Mouse (Mus musculus) midbrain, embryonic 10.5 days (tissue): ENCODE data around the gene 4933417A18Rik. TPM values are rescaled to one million over a fixed set of nuclear protein-coding genes. Genes with fewer than 3 reads are reported as not detected.
A peak's percentile ranks its signal among the peaks of the same experiment; 100 is the strongest.
"Not testable (repeated sequence)": the region's sequence is repeated elsewhere in the genome, so short reads cannot be mapped to it uniquely, and the experiment has no call there.

Experiments used
- DNase-seq: peaks from one replicate; pipeline ENCODE4 v3.0.0-alpha.2; 2017; ENCODE audit warnings: low spot score
- H3K27ac ChIP-seq: fragments of 300-500 bp; sonication (generic); replicated peaks from 2 replicates; pipeline ENCODE4 v1.5.1; 2016; ENCODE audit warnings: mild to moderate bottlenecking
- H3K27me3 ChIP-seq: fragments of 300-500 bp; sonication (generic); 2 replicates; pipeline ENCODE4 v1.6.1; 2016; ENCODE audit warnings: low read depth, mild to moderate bottlenecking; ENCODE audit not compliant: poor library complexity, severe bottlenecking
- H3K36me3 ChIP-seq: fragments of 300-500 bp; sonication (generic); 2 replicates; pipeline ENCODE4 v1.6.1; 2016; ENCODE audit warnings: mild to moderate bottlenecking, moderate library complexity
- H3K4me1 ChIP-seq: fragments of 300-500 bp; sonication (generic); 2 replicates; pipeline ENCODE4 v1.6.1; 2016
- H3K4me3 ChIP-seq: fragments of 300-500 bp; sonication (generic); 2 replicates; pipeline ENCODE4 v1.5.1; 2016; ENCODE audit warnings: mild to moderate bottlenecking, moderate library complexity
- H3K9me3 ChIP-seq: fragments of 300-500 bp; sonication (generic); replicated peaks from 2 replicates; pipeline ENCODE4 v1.6.1; 2016; ENCODE audit warnings: mild to moderate bottlenecking
- WGBS: fragments of 180-500 bp; shearing (Covaris S2); methylation state at CpG from one replicate; pipeline ENCODE4 v1.1.7; 2016; 5-methylcytosine and 5-hydroxymethylcytosine counted together
- polyA plus RNA-seq: library from polyadenylated mRNA; unstranded; fragments of >200 nt; fragmentation: Nextera tagmentation; extraction: Ambion mirVana; gene quantifications from 2 replicates; pipeline ENCODE4 v1.2.1, GENCODE M21; 2016

The 4933417A18Rik gene
- polyA plus RNA-seq = not detected in 2 replicates

GRCm38 (mm10) chr13:34924210-34924609, at the start of gene 4933417A18Rik, which contains the start of gene Fam217a:
TSS of gene 4933417A18Rik (plus strand) at chr13:34924409.
TSS of gene Fam217a (minus strand) at chr13:34924310.
- Histone ChIP-seq H3K27ac (no peak within 1 kb of the TSS), H3K9me3 (no peaks in the 10 kb centered on the region), H3K4me1 (no peaks in the 10 kb centered on the region), H3K27me3 (no peaks in the 10 kb centered on the region), H3K36me3 (no peaks in the 10 kb centered on the region), H3K4me3 (no peak within 1 kb of the TSS)
- no peak for DNase-seq
- 88% methylated on average over 4 of the region's 4 CpGs for WGBS

- DNase-seq, H3K27me3 ChIP-seq, H3K9me3 ChIP-seq, H3K36me3 ChIP-seq: not testable (repeated sequence)
- H3K4me1 ChIP-seq = peaks cover 30% of the 10 kb centered on the region
- WGBS = 20% methylated on average over 13 of the region's 13 CpGs
- peak overlapping the region; percentile 98 for H3K27ac ChIP-seq
- peak overlapping the region; percentile 99 for H3K4me3 ChIP-seq
Observed at GRCm38 (mm10) chr13:34874736-34875135, 49.5 kb upstream of the 4933417A18Rik start.

- Histone ChIP-seq H3K36me3 (peaks cover 9% of the 10 kb centered on the region), H3K27ac (peak within 1 kb of the TSS; percentile 98), H3K27me3 (no peaks in the 10 kb centered on the region), H3K9me3 (no peaks in the 10 kb centered on the region), H3K4me3 (peak within 1 kb of the TSS; percentile 99), H3K4me1 (peaks cover 30% of the 10 kb centered on the region)
- DNase-seq = peak; percentile 94
- 1% methylated on average over 40 of the region's 40 CpGs for WGBS
Observed at GRCm38 (mm10) chr13:34875166-34875710, 49.0 kb upstream of the 4933417A18Rik start, which contains the start of gene Prpf4b. TSS of gene Prpf4b (plus strand) at chr13:34875302.

GRCm38 (mm10) chr13:34875741-34876445, 48.3 kb upstream of the 4933417A18Rik start:
- Histone ChIP-seq H3K27ac (peak overlapping the region; percentile 98), H3K36me3 (peaks cover 13% of the 10 kb centered on the region), H3K4me1 (peaks cover 30% of the 10 kb centered on the region), H3K9me3 (no peaks in the 10 kb centered on the region), H3K4me3 (peak overlapping the region; percentile 99), H3K27me3 (no peaks in the 10 kb centered on the region)
- WGBS = under 1% methylated on average over 50 of the region's 50 CpGs
- peak; percentile 77 for DNase-seq

- no peaks in the 10 kb centered on the region for H3K27me3 ChIP-seq
- H3K4me1 ChIP-seq = peaks cover 30% of the 10 kb centered on the region
- H3K9me3 ChIP-seq = no peaks in the 10 kb centered on the region
- peaks cover 19% of the 10 kb centered on the region for H3K36me3 ChIP-seq
- peak overlapping the region; percentile 98; the same call in 1 of the 2 replicates for H3K27ac ChIP-seq
- H3K4me3 ChIP-seq = peak overlapping the region; percentile 99
- DNase-seq = no peak
- WGBS = 17% methylated on average over 3 of the region's 3 CpGs
Observed at GRCm38 (mm10) chr13:34876481-34876880, 47.7 kb upstream of the 4933417A18Rik start.

GRCm38 (mm10) chr13:34892871-34893270, 31.3 kb upstream of the 4933417A18Rik start:
- no peak for DNase-seq
- no peaks in the 10 kb centered on the region for H3K9me3 ChIP-seq
- H3K27me3 ChIP-seq = no peaks in the 10 kb centered on the region
- H3K36me3 ChIP-seq = peaks cover 100% of the 10 kb centered on the region
- no peak overlapping the region for H3K4me3 ChIP-seq
- H3K27ac ChIP-seq = no peak overlapping the region
- WGBS = 78% methylated on average over 1 of the region's 1 CpGs
- no peaks in the 10 kb centered on the region for H3K4me1 ChIP-seq

GRCm38 (mm10) chr13:34914614-34915013, 9.6 kb upstream of the 4933417A18Rik start:
- Histone ChIP-seq H3K9me3 (no peaks in the 10 kb centered on the region), H3K27me3 (0 out of 2 replicates have a peak, but pooled peaks cover 4% of the 10 kb centered on the region), H3K36me3 (no peaks in the 10 kb centered on the region), H3K4me3 (no peak overlapping the region), H3K27ac (no peak overlapping the region), H3K4me1 (peaks cover 9% of the 10 kb centered on the region)
- WGBS = 89% methylated on average over 9 of the region's 9 CpGs
- DNase-seq = no peak

- Histone ChIP-seq H3K4me1 (peaks cover 9% of the 10 kb centered on the region), H3K27me3 (0 out of 2 replicates have a peak, but pooled peaks cover 4% of the 10 kb centered on the region), H3K36me3 (no peaks in the 10 kb centered on the region), H3K4me3 (peak overlapping the region; percentile 43), H3K9me3 (no peaks in the 10 kb centered on the region), H3K27ac (peak overlapping the region; percentile 71)
- peak; percentile 60 for DNase-seq
- 41% methylated on average over 37 of the region's 37 CpGs for WGBS
Observed at GRCm38 (mm10) chr13:34916520-34917167, 7.6 kb upstream of the 4933417A18Rik start.

- DNase-seq = no peak
- H3K27me3 ChIP-seq = no peaks in the 10 kb centered on the region
- no peaks in the 10 kb centered on the region for H3K36me3 ChIP-seq
- H3K9me3 ChIP-seq = no peaks in the 10 kb centered on the region
- H3K4me3 ChIP-seq = no peak overlapping the region
- no peaks in the 10 kb centered on the region for H3K4me1 ChIP-seq
- 88% methylated on average over 10 of the region's 10 CpGs for WGBS
- H3K27ac ChIP-seq = no peak overlapping the region
Observed at GRCm38 (mm10) chr13:34934931-34935644, 10.9 kb downstream of the 4933417A18Rik start.

GRCm38 (mm10) chr13:34942370-34942769, 18.2 kb downstream of the 4933417A18Rik start:
- Histone ChIP-seq H3K27ac (no peak overlapping the region), H3K27me3 (no peaks in the 10 kb centered on the region), H3K4me1 (no peaks in the 10 kb centered on the region), H3K9me3 (no peaks in the 10 kb centered on the region), H3K36me3 (no peaks in the 10 kb centered on the region), H3K4me3 (no peak overlapping the region)
- no peak for DNase-seq

GRCm38 (mm10) chr13:34951437-34951836, 27.2 kb downstream of the 4933417A18Rik start:
- WGBS = 93% methylated on average over 2 of the region's 2 CpGs
- H3K36me3 ChIP-seq, H3K4me1 ChIP-seq, H3K27me3 ChIP-seq, H3K27ac ChIP-seq, DNase-seq, H3K4me3 ChIP-seq, H3K9me3 ChIP-seq: not testable (repeated sequence)

GRCm38 (mm10) chr13:34956901-34957300, 32.7 kb downstream of the 4933417A18Rik start:
- 86% methylated on average over 4 of the region's 4 CpGs for WGBS
- Histone ChIP-seq H3K9me3 (no peaks in the 10 kb centered on the region), H3K36me3 (no peaks in the 10 kb centered on the region), H3K4me3 (no peak overlapping the region), H3K27me3 (no peaks in the 10 kb centered on the region), H3K27ac (no peak overlapping the region), H3K4me1 (no peaks in the 10 kb centered on the region)
- no peak for DNase-seq
